Mouse (Mus musculus) spleen, postnatal 14 days (tissue): ENCODE results near the gene Ubap2l.

Source experiments
- DNase-seq, 2 experiments: peaks; one replicate each; pipeline ENCODE4 v3.0.0; 2021 to 2022; ENCODE audit warnings: low spot score in 2 of 2

Ubap2l gene

DNA sequence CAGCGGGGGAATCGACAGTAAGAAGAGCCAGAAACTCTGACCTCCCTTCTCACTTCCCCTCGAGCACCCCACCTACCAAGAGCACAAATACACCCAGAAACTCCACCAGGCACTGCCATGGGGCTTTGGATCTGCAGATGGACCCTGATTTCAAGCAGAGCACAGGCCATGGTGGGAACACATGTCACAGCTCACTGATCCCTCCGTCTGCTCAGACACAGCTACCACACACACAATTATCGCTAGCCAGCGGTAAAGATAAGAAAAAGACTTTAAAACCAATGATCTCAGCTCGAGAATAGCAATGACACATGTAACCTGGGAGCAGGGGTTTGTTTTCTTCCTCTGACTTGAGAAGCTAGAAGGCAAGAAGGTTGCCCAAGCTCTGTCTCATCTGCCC lies 83.9 kb downstream of the Ubap2l start:
- no peak for DNase-seq

DNA sequence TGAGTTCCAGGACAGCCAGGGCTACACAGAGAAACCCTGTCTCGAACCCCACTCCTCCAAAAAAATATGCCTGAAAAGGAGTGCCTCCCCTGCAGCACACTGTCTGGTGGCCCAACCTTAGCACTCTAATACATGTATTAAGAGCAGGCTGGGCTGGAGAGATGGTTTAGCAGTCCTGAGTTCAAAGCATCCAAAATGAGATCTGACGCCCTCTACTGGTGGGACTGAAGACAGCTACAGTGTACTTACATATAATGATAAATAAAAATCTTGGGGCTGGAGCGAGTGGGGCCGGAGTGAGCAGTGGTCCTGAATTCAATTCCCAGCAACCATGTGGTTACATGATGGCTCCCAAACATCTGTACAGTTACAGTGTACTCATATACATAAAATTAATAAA lies 85.5 kb downstream of the Ubap2l start:
- DNase-seq: no peak

DNA sequence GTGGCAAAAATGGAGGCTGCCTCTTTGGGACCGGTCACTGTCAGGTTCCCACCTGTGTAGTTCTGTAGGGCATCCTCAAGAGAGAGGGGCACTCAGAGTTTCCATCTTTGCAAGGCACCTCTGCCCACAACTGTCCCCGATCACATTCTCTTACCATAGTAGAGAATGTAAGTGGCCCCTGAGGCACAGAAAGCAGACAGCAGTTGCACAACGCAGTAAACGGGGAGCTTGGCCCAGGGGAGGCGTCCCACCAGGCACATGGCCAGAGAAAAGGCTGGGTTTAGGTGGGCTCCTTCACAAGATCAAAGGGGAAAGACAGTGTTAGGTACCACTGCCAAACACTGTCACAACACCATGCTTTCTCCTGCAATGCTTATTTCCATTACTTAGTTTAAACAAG lies 86.5 kb downstream of the Ubap2l start:
- no peak for DNase-seq

DNA sequence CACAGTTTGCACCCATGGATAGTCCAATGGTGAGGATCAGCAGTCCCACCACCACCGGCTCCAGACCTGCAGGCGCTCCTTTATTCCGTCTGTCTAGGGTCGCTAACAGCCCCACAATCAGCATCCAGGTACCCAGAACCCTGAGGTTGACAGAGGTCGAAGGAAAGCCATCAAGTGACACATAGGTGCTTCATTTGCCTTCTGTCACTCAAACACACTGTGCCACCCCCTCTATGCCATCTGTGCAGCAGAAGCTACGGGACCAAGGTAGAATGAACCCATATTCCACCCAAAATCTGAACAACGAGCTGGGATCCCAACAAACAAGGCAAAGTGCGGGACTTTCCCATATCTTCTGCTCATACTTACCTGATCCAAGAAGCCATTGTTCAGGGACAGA lies 86.9 kb downstream of the Ubap2l start:
- DNase-seq: no peak

DNA sequence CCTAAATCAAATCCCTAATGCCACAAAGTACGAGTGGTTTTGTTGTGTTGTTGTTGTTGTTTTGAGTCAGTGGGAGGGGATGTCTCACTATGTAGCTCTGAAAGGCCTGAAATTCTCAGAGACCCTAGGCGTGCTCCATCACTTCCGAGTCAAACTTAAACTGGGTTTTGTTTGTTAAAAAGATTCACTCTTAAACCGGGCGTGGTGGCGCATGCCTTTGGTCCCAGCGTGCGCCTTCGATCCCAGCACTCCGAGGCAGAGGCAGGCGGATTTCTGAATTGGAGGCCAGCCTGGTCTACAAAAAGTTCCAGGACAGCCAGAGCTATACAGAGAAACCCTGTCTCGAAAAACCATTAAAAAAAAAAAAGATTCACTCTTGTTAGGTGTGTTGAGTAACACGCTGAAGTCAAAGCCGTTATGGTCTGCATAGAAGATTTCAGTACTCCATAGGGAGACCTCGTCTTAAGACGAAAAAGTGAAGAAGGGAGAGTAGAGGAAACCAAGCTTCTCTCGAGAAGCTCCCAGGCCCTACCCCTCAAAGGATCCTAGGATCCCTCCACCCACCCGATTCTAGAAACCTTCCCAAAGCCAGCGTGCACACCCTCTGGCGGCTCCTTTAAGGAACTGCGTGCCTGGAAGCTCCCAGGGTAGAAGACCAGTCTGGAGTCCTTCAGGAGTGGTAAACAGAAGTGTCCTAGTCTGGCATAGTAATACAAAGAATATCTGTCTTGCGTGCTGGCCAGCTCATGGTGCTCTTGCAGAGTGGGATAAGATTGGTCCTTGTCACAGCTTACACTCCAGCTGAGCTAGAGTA lies 88.3 kb downstream of the Ubap2l start:
- peak in 1 of 2 experiments; percentile 16 for DNase-seq

DNA sequence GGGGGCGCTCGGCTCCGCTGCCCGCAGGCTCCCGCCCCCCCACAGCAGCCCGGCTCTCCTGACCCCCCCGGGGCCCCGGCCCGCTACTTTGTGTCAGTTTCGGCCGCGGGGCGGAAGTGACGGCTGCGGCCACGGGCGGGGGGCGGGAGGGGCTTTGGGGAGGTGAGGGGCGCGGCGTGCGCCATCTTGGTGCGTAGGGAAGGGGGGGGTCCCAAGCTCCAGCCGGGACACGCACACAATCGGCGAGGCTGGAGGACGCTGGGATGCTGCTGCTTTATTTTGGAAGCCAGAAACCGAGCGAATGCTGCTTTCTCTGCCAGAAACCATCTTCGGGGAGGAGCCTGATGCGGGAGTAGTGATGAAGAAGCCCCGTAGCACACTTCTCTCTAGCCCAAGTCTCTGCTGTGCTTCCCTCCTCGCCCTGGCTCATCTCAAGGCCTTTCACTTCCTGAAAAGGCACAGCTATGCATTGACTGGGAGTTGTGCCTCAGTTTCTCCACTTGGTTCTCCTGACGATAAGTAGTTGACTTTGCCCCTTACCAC lies 89.1 kb downstream of the Ubap2l start, which contains the start of gene Atp8b2:
Atp8b2 (minus strand) TSS at position 288 of the 543 bp plus-strand sequence.
- peak in 1 of 2 experiments; percentile 30 for DNase-seq

DNA sequence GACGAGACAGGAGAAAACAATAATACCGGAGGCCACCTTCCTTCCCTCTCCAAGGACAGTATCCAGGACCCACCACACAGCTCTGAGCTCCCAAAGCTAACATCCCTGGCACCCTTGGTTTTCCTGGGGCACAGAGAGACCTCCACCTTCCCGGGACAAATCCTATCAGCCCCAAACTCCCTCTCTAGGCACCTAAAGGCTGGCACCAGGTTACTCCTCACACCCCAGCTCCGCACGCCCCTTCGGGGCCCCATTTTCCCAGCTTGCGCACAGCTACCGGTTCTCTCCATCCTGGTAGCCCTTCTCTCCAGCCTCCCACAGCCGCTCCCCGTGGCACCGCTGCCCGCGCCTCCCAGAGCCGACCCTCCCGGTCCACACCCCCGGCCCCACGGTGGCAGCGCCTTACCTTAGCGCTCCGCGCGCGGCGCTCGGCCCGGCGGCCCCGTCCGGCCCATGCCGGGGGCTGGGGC lies 89.6 kb downstream of the Ubap2l start:
- no peak for DNase-seq

DNA sequence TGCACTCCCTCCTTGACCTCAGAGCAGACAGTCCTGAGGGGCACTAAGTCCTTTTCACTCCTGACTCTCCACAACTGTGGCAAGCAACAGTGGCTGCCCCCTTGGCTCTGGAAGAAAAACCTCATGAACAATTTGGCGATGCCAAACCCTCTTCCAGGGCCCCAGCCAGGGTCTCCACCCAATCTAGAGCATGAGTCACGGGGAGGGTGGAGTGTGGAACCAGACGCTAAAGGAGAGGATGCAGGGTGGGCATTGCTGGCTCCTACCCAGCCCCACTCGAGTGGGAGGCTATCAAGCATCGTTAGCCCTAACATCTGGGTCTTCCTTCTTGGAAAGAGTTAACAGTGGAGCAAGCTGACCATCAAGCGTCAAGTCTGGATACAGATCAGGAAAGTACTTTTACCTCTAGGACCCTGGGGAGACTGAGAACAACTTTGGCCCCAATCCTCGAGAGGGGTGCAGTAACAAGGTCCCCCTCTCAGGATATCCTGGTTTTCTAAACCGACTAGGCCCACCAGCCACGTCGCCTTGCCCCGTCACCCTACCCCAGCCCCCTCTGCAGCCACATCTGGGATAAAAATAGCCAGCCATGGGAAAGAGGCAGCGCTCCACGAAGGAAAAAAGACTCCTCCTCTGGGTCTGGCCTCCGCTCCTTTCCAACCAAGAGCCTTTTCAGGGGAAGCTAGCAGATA lies 90.2 kb downstream of the Ubap2l start:
- no peak for DNase-seq

DNA sequence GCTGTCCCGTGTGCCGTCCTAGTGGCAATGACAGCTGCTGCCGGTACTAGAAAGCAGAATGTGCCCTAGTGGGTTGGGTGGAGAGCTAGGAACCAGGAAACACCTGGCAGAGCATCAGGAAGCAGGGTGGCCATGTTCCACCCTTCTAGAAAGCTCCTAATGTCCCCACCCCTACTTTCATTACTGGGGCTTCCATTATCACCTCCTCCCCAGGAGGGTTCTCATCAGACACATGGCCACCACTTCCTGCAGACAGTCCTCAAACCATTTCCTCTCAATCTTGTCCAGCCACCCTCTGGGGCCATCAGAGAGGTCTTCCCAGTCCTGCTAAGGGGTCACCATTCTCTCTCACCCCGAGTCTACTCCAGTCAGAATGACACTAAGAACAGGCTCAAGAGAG lies 91.0 kb downstream of the Ubap2l start:
- DNase-seq: no peak

DNA sequence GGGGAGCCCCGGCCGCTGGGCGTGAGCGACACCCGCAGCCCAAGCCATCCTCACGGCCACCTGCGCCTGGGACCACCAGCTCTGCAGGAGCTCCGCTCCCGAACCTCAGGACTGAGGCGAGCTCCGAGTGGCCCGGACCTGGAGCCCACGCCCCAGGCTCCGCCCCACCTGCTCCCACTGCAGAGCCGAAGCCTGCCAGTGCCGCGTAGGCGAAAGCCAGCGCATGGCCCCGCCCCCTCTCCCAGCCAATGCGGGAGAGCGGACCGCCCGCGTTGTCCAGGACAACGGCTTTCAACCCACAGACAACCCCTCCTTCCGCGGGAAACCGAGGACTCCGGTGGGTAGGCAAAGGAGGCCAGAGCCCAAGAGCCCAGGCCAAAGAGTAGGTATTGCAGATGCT lies 92.0 kb downstream of the Ubap2l start:
- peak; percentile 67 to 68 for DNase-seq

DNA sequence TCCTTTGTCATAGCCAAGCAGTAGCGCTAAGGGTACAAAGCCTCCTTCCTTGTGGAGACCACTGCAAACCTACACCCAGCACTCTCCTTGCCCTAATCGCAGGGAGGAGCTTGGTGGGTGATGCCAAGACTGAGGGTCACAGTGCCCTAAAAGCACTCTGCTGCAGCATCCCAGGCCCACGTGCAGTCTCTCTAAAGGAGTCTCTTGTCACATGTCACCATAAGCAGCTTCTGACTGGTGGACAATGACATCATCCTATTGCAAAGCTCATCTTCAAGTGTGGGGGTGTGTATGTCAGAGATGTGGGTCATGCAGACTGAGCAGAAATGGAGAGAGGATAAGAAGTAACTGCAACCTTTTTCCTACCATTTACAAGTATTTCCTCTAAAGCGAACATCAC lies 93.0 kb downstream of the Ubap2l start:
- DNase-seq: no peak

DNA sequence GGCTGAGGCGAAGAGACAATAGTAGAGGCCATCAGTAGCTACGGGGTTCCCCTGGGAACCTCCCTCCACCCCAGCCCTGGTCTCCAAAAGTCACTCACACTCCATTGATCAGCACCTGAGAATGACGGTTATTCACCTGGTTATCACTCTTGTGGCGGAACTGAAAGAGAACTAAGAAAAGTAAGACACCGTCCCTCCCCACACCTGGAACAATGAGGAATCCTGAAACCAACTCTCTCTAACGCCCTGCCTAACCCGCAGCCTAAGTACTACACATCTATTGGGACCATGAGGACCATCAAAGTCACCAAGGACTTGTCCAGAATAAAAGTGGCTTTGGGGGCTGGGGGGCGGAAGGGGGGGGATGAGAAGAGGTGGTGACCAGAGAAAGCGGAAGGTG lies 94.5 kb downstream of the Ubap2l start:
- no peak for DNase-seq

DNA sequence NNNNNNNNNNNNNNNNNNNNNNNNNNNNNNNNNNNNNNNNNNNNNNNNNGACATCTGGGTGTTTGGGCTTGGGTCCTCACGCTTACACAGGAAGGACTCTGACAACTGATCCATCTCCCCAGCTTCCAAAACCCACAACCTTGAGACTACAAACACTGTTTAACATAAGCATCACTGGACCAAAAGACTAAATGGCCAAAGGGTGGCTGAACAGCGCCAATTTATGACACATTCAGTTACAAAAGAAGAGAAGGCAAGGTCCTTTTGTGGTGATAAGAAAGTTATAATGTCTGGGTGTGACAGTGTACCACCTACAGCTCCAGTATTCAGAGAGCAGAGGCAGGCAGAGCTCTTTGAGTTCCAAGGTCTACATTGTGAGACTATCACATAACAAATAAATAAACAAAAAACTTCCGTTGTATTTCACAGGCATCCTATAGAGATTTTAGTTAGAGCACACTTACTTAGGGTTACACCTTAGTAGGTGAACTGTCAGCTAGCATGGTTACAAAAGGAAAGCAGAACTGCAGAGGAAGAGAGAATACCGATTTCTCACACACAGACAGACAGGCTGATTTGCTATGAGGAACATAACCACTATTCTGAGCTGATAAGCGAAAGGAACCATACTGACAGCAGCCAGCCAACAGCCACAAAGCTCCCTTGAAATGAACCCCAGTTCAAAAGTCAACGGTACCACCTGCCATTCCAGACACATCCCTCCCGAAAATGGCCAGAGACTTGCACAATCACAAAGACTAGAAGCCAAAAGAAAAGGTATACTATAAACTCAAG lies 96.1 kb downstream of the Ubap2l start:
- no peak for DNase-seq

DNA sequence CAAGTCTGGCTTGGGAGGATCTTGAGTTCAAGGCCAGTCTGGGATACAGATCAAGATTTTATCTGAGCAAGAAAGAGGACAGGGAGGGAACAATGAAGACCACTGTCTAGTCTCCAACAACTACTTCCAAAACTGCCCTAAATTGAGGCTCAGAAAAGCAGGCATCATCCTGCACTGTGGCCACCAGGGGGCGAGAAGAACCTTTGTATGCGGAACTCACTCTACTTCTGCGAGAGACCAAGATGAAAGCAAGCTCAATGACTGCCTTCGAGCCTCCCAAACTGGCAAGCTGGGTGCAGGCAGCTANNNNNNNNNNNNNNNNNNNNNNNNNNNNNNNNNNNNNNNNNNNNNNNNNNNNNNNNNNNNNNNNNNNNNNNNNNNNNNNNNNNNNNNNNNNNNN lies 99.0 kb downstream of the Ubap2l start:
- DNase-seq: peak; percentile 45 to 71
